Mouse (Mus musculus) testis, adult 2 months (tissue): ENCODE results near the gene Olfr547.

ENCODE experiments used
- CTCF ChIP-seq: fragments of 200-500 bp; IDR thresholded peaks from 2 replicates; pipeline ENCODE4 v1.5.1; 2012; ENCODE audit warnings: low read depth, mild to moderate bottlenecking, inconsistent platforms, low read length, moderate library complexity; ENCODE audit not compliant: control insufficient read depth, insufficient read depth, insufficient replicate concordance
- POLR2A ChIP-seq: fragments of 200-500 bp; IDR thresholded peaks from 2 replicates; pipeline ENCODE4 v1.6.1; 2012; ENCODE audit warnings: low read depth, mild to moderate bottlenecking, inconsistent platforms, low read length, moderate library complexity; ENCODE audit not compliant: control insufficient read depth

DNA sequence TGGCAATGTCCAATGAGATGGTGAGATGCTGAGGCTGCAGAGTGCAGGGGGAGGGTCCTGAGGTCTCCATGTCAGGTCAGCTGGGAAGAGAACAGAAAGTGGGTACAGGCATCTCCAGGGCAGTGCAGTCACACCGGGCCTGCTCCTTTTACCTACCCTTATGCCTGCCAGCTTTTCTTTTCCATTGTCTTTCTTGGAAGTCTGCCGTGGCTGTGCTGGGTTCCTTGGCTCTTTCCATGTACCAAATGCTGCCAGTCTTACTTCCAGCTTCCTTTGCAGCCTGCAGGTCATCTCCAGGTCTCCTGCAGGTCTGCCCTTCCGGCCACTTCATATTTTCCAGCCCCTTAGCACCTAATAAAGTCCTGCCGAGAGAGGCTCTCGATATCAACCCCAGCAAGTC, 32.6 kb upstream of the Olfr547 start:
- no peak for TF ChIP-seq CTCF
- no peak for TF ChIP-seq POLR2A
